Mouse (Mus musculus) midbrain, postnatal 0 days (tissue): ENCODE measurements at regions not wholly inside any gene's neighbourhood (a gene's known extent, or its start where the extent isn't known, plus 50 kb on each side); places are given as distances from the start of the nearest gene placed in this dataset.

Experiments used
- ATAC-seq: fragments of 200-750 bp; cut with Nextera tagmentation; 2 replicates; pipeline ENCODE4 v1.8.0; 2017; ENCODE audit warnings: moderate number of reproducible peaks, mild to moderate bottlenecking, moderate TSS enrichment, moderate library complexity; ENCODE audit not compliant: low FRiP score
- DNase-seq: peaks from one replicate; pipeline ENCODE4 v3.0.0-alpha.2; 2015; ENCODE audit warnings: low spot score
- H3K27ac ChIP-seq: fragments of 300-500 bp; sonication (generic); 2 replicates; pipeline ENCODE4 v1.5.1; 2014; ENCODE audit warnings: low read depth, mild to moderate bottlenecking, low read length, mixed read lengths
- H3K27me3 ChIP-seq: fragments of 300-500 bp; sonication (generic); 2 replicates; pipeline ENCODE4 v1.6.1; 2014; ENCODE audit warnings: low read length, control low read depth, mixed read lengths; ENCODE audit not compliant: insufficient read depth
- H3K36me3 ChIP-seq: fragments of 300-500 bp; sonication (generic); 2 replicates; pipeline ENCODE4 v1.6.1; 2014; ENCODE audit warnings: low read length, control low read depth, mixed read lengths; ENCODE audit not compliant: insufficient read depth
- H3K4me1 ChIP-seq: fragments of 300-500 bp; sonication (generic); 2 replicates; pipeline ENCODE4 v1.6.1; 2014; ENCODE audit warnings: mild to moderate bottlenecking, control low read depth, antibody characterized with exemption, low read length, mixed read lengths; ENCODE audit not compliant: insufficient read depth
- H3K4me2 ChIP-seq: fragments of 300-500 bp; sonication (generic); 2 replicates; pipeline ENCODE4 v1.6.1; 2014; ENCODE audit warnings: low read depth, mild to moderate bottlenecking, low read length, mixed read lengths; ENCODE audit not compliant: poor library complexity, severe bottlenecking
- H3K4me3 ChIP-seq: fragments of 300-500 bp; sonication (generic); 2 replicates; pipeline ENCODE4 v1.5.1; 2014; ENCODE audit warnings: low read depth, mild to moderate bottlenecking, low read length, moderate library complexity
- H3K9ac ChIP-seq: fragments of 300-500 bp; sonication (generic); replicated peaks from 2 replicates; pipeline ENCODE4 v1.6.1; 2014; ENCODE audit warnings: mild to moderate bottlenecking, low read length, moderate library complexity, mixed read lengths; ENCODE audit not compliant: poor library complexity, severe bottlenecking
- H3K9me3 ChIP-seq: fragments of 300-500 bp; sonication (generic); 2 replicates; pipeline ENCODE4 v1.6.1; 2016; ENCODE audit warnings: low read length, control low read depth
- CTCF ChIP-seq: IDR thresholded peaks from 2 replicates; pipeline ENCODE4 v1.5.1; 2016; ENCODE audit warnings: antibody characterized with exemption, mild to moderate bottlenecking
- WGBS: fragments of 180-500 bp; shearing (Covaris S2); extraction: QIAGEN DNeasy Blood & Tissue Kit; methylation state at CpG from one replicate; pipeline ENCODE4 v1.1.7; 2014; 5-methylcytosine and 5-hydroxymethylcytosine counted together

DNA sequence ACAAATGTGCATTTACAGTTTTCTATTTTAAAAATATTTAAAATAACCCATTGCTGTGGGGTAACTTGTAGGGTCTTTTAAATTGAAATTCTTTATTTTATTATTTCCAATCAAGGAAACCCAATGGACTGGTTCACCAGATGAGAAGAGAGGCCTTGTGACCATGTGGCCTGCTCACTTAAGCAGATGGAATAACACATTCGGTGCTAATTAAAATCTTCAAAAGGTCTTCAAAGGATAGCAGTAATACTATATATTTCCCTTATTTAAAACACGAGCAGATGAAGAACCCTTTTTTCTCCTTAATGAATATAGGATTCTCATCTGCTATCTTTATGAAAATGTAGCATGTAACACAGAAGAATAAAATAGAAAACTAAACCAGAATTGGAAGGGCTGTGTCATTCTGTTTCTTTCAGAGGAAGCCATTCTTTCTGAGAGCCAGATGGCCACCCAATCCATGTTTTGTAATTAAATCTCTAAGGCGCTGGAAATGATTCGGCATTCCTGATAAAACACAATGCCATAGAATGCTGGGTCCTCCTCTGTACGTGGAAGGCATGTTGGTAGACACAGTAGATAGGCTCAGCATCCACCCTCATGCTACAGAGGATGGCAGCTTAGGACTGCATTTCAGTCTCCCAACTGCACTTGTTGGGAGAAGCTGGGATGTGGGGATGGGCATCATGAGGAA, 134.4 kb upstream of the Cttnbp2 start:
- Histone ChIP-seq H3K4me2 (no peak overlapping the region), H3K27ac (no peak overlapping the region), H3K4me1 (no peaks in the 10 kb centered on the region), H3K27me3 (no peaks in the 10 kb centered on the region), H3K9ac (no peak overlapping the region), H3K4me3 (no peak overlapping the region), H3K36me3 (no peaks in the 10 kb centered on the region), H3K9me3 (no peaks in the 10 kb centered on the region)
- TF ChIP-seq CTCF = no peak
- no peak for DNase-seq
- 71% methylated on average over 5 of the region's 5 CpGs for WGBS
- no peak for ATAC-seq

DNA sequence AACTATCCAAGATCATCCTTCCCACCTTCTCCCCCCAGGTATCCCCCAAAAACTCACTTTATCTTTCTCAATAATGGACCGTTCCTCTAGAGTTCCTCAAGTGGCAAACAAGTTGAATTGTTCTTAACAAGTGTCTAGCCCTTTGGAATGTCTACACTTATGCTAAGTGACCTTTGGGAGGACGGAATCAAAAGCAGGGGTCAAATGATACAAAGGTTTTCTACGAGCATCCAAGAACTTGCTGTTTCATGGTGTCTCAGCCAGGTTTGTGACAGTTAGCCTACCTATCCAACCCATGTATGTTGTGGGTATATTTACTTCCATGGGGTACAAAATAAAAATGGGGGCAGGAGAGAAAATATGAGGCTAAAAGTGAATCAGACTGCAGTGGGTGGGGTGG, 136.7 kb upstream of the Cttnbp2 start:
- TF ChIP-seq CTCF = no peak
- no peak for ATAC-seq
- WGBS = 75% methylated on average over 3 of the region's 3 CpGs

GRCm38 (mm10) chr6:18652006-18652601, 137.5 kb upstream of the Cttnbp2 start:
- Histone ChIP-seq H3K4me3 (no peak overlapping the region), H3K4me2 (no peak overlapping the region), H3K27me3 (no peaks in the 10 kb centered on the region), H3K4me1 (no peaks in the 10 kb centered on the region), H3K36me3 (no peaks in the 10 kb centered on the region), H3K9me3 (no peaks in the 10 kb centered on the region), H3K9ac (no peak overlapping the region), H3K27ac (no peak overlapping the region)
- ATAC-seq (no peak), DNase-seq (no peak)
- TF ChIP-seq CTCF = no peak
- 64% methylated on average over 12 of the region's 12 CpGs for WGBS

More for the DNA sequence above, 136.7 kb upstream of the Cttnbp2 start:
- H3K4me3 ChIP-seq = no peak overlapping the region
- no peak overlapping the region for H3K27ac ChIP-seq
- H3K27me3 ChIP-seq = no peaks in the 10 kb centered on the region
- H3K4me1 ChIP-seq = no peaks in the 10 kb centered on the region
- no peaks in the 10 kb centered on the region for H3K36me3 ChIP-seq
- H3K4me2 ChIP-seq = no peak overlapping the region
- no peak overlapping the region for H3K9ac ChIP-seq
- H3K9me3 ChIP-seq = no peaks in the 10 kb centered on the region
- DNase-seq = no peak

DNA sequence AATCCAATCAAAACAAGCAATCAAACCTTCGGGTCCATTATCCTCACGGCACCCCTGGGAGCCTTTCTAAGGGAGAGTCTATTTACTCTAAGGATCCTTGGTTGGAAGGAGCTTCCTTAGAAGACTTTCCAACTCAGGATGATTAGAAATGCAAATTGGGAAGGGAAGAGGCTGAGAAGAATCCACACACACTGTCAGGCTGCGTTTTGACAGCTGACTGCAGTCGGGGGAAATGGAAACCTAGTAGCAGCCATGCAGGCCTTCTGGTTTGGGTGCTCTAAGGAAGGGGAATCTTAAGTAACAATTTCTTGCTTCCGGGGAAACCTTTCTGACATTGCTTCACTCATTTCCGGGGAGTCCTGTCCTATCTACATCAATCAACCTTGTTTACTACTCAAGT, 139.6 kb upstream of the Cttnbp2 start:
- peak; percentile 28 for DNase-seq
- H3K36me3 ChIP-seq = no peaks in the 10 kb centered on the region
- no peak for ATAC-seq

GRCm38 (mm10) chr6:18656202-18656601, 141.6 kb upstream of the Cttnbp2 start:
- Histone ChIP-seq H3K9ac (no peak overlapping the region), H3K27ac (no peak overlapping the region), H3K36me3 (no peaks in the 10 kb centered on the region), H3K4me1 (no peaks in the 10 kb centered on the region), H3K4me2 (no peak overlapping the region), H3K27me3 (no peaks in the 10 kb centered on the region), H3K9me3 (no peaks in the 10 kb centered on the region), H3K4me3 (no peak overlapping the region)
- TF ChIP-seq CTCF = no peak
- DNase-seq (no peak), ATAC-seq (no peak)
- WGBS = 53% methylated on average over 4 of the region's 4 CpGs

More for the DNA sequence above, 139.6 kb upstream of the Cttnbp2 start:
- Histone ChIP-seq H3K9me3 (no peaks in the 10 kb centered on the region), H3K27ac (no peak overlapping the region), H3K4me1 (no peaks in the 10 kb centered on the region), H3K4me2 (no peak overlapping the region), H3K4me3 (no peak overlapping the region), H3K27me3 (no peaks in the 10 kb centered on the region), H3K9ac (no peak overlapping the region)
- no peak for TF ChIP-seq CTCF
- 54% methylated on average over 6 of the region's 6 CpGs for WGBS

- WGBS = 59% methylated on average over 7 of the region's 7 CpGs
- H3K4me2 ChIP-seq = no peak overlapping the region
- ATAC-seq (peak; percentile 45; the same call in 1 of the 2 replicates), DNase-seq (no peak)
- no peaks in the 10 kb centered on the region for H3K36me3 ChIP-seq
- H3K4me1 ChIP-seq = no peaks in the 10 kb centered on the region
- no peak overlapping the region for H3K4me3 ChIP-seq
- no peak overlapping the region for H3K9ac ChIP-seq
- H3K27me3 ChIP-seq = no peaks in the 10 kb centered on the region
- no peak overlapping the region for H3K27ac ChIP-seq
- TF ChIP-seq CTCF = no peak
- H3K9me3 ChIP-seq = no peaks in the 10 kb centered on the region
These were observed 142.2 kb upstream of the Cttnbp2 start for GRCm38 (mm10) chr6:18656772-18657401.
